In genomic region chr6:90716853-90717252, GRCm38 (mm10) we compare ENCODE assay signal across 9 mouse cellular contexts.
DNase-seq lines count a peak whose midpoint lies in the region; ATAC-seq and TF ChIP-seq lines count a peak whose summit lies in the region.
"Had no signal": no experiment of that assay in that cellular context is flagged by ENCODE, and none has a peak within 500 bp of the region (broad histone marks: within the 10 kb centered on the region; RNA-seq: fewer than 3 reads in every experiment).

No protein-coding gene starts in this region.

- peak overlapping the region; percentile 69 for H3K4me2 ChIP-seq in lung, embryonic 15.5 days
- peak overlapping the region; percentile 67 for H3K4me2 ChIP-seq in forebrain, embryonic 16.5 days (ENCODE audit: low read length)
- peak overlapping the region; percentile 82 for H3K4me2 ChIP-seq in limb, embryonic 14.5 days (replicated peaks; ENCODE audit: low read depth, low read length, severe bottlenecking)
- H3K4me2 ChIP-seq in neural tube, embryonic 15.5 days = peak overlapping the region; percentile 73

- H3K27me3 ChIP-seq in lung, embryonic 15.5 days = no peaks in the 10 kb centered on the region
- H3K27me3 ChIP-seq in forebrain, embryonic 16.5 days (replicated peaks; ENCODE audit: control insufficient read depth, insufficient read depth, low read length) = no peaks in the 10 kb centered on the region
- H3K27me3 ChIP-seq in limb, embryonic 14.5 days (ENCODE audit: control insufficient read depth, insufficient read depth, low read length) = no peaks in the 10 kb centered on the region
- H3K27me3 ChIP-seq in neural tube, embryonic 15.5 days (replicated peaks) = no peaks in the 10 kb centered on the region

- no peak for TF ChIP-seq POLR2A in limb, embryonic 14.5 days (IDR thresholded peaks at IDR 0.05; ENCODE audit: borderline replicate concordance, extremely low read depth, insufficient read depth, insufficient read length)

- H3K9me3 ChIP-seq in lung, embryonic 15.5 days = no peaks in the 10 kb centered on the region
- no peaks in the 10 kb centered on the region for H3K9me3 ChIP-seq in forebrain, embryonic 16.5 days (ENCODE audit: control insufficient read depth, low read length)
- no peaks in the 10 kb centered on the region for H3K9me3 ChIP-seq in limb, embryonic 14.5 days (ENCODE audit: control insufficient read depth, low read length)
- H3K9me3 ChIP-seq in neural tube, embryonic 15.5 days (replicated peaks) = no peaks in the 10 kb centered on the region

- peaks cover 74% of the 10 kb centered on the region for H3K4me1 ChIP-seq in lung, embryonic 15.5 days
- peaks cover 46% of the 10 kb centered on the region for H3K4me1 ChIP-seq in forebrain, embryonic 16.5 days (replicated peaks; ENCODE audit: control insufficient read depth, insufficient read depth, low read length)
- peaks cover 41% of the 10 kb centered on the region for H3K4me1 ChIP-seq in limb, embryonic 14.5 days (ENCODE audit: control insufficient read depth, insufficient read depth, low read length)
- H3K4me1 ChIP-seq in neural tube, embryonic 15.5 days = peaks cover 87% of the 10 kb centered on the region

- H3K27ac ChIP-seq in lung, embryonic 15.5 days = peak overlapping the region; percentile 90
- H3K27ac ChIP-seq in forebrain, embryonic 16.5 days (ENCODE audit: low read length) = no peak overlapping the region
- no peak overlapping the region for H3K27ac ChIP-seq in limb, embryonic 14.5 days (replicated peaks; ENCODE audit: low read depth, low read length)
- no peak overlapping the region for H3K27ac ChIP-seq in neural tube, embryonic 15.5 days (replicated peaks)

- no peaks in the 10 kb centered on the region for H3K36me3 ChIP-seq in lung, embryonic 15.5 days
- no peaks in the 10 kb centered on the region for H3K36me3 ChIP-seq in forebrain, embryonic 16.5 days (ENCODE audit: control insufficient read depth, insufficient read depth)
- H3K36me3 ChIP-seq in limb, embryonic 14.5 days (ENCODE audit: control insufficient read depth, insufficient read depth, low read length) = 0 out of 2 replicates have a peak, but pooled peaks cover 4% of the 10 kb centered on the region
- no peaks in the 10 kb centered on the region for H3K36me3 ChIP-seq in neural tube, embryonic 15.5 days

- H3K9ac ChIP-seq in lung, embryonic 15.5 days = no peak overlapping the region
- no peak overlapping the region for H3K9ac ChIP-seq in forebrain, embryonic 16.5 days (replicated peaks; ENCODE audit: low read depth, low read length)
- H3K9ac ChIP-seq in limb, embryonic 14.5 days (ENCODE audit: low read depth, low read length, severe bottlenecking) = no peak overlapping the region
- H3K9ac ChIP-seq in neural tube, embryonic 15.5 days (replicated peaks) = no peak overlapping the region

- 42% methylated on average over 4 of the region's 4 CpGs for WGBS in lung, embryonic 15.5 days
- 44% methylated on average over 4 of the region's 4 CpGs for WGBS in forebrain, embryonic 16.5 days
- 32% methylated on average over 3 of the region's 4 CpGs for WGBS in limb, embryonic 14.5 days
- WGBS in neural tube, embryonic 15.5 days = 36% methylated on average over 4 of the region's 4 CpGs

- peak overlapping the region; percentile 81 for H3K4me3 ChIP-seq in lung, embryonic 15.5 days
- H3K4me3 ChIP-seq in forebrain, embryonic 16.5 days (replicated peaks; ENCODE audit: low read length) = peak overlapping the region; percentile 47; the same call in 1 of the 2 replicates
- H3K4me3 ChIP-seq in limb, embryonic 14.5 days (replicated peaks; ENCODE audit: low read length) = peak overlapping the region; percentile 83
- H3K4me3 ChIP-seq in neural tube, embryonic 15.5 days (replicated peaks) = peak overlapping the region; percentile 47; the same call in 1 of the 2 replicates

- ATAC-seq in lung, embryonic 15.5 days (ENCODE audit: borderline replicate concordance, extremely low read depth, low FRiP score, low TSS enrichment) = no peak
- ATAC-seq in forebrain, embryonic 16.5 days = no peak
- ATAC-seq in limb, embryonic 14.5 days (ENCODE audit: low FRiP score, low read depth) = no peak
- no peak for ATAC-seq in neural tube, embryonic 15.5 days (ENCODE audit: low FRiP score)

- no peak for DNase-seq in lung, postnatal 14 days
- DNase-seq in limb, embryonic 14.5 days (ENCODE audit: low spot score) = no peak
- DNase-seq in ovary, postnatal 36 days (ENCODE audit: low spot score) = no peak
- DNase-seq in cerebellum, adult 9-11 months = no peak
- no peak for DNase-seq in kidney, postnatal 14 days
- DNase-seq: cerebellum, adult 9-10 months had no signal
